In genomic region chrX:85573532-85574181, GRCm38 (mm10) we compare ENCODE assay signal across 8 mouse cellular contexts. TPM values are rescaled to one million over a fixed set of nuclear protein-coding genes. Genes with fewer than 3 reads are reported as not detected.
DNase-seq lines count a peak whose midpoint lies in the region; ATAC-seq and TF ChIP-seq lines count a peak whose summit lies in the region.

Gene Tab3, plus strand, starts transcription at chrX:85574022.

- peak within 1 kb of the TSS; percentile 52 for H3K4me2 ChIP-seq in forebrain, embryonic 12.5 days
- peak within 1 kb of the TSS; percentile 76 for H3K4me2 ChIP-seq in heart, postnatal 0 days (ENCODE audit: low read depth, low read length)
- peak within 1 kb of the TSS; percentile 56 for H3K4me2 ChIP-seq in liver, embryonic 16.5 days (ENCODE audit: low read depth, low read length)
- H3K4me2 ChIP-seq in neural tube, embryonic 13.5 days = peak within 1 kb of the TSS; percentile 59

- 28% methylated on average over 33 of the region's 64 CpGs for WGBS in forebrain, embryonic 12.5 days
- 25% methylated on average over 35 of the region's 64 CpGs for WGBS in heart, postnatal 0 days
- 16% methylated on average over 47 of the region's 64 CpGs for WGBS in liver, embryonic 16.5 days (ENCODE audit: insufficient replicate concordance)
- 18% methylated on average over 37 of the region's 64 CpGs for WGBS in neural tube, embryonic 13.5 days

- H3K9ac ChIP-seq in forebrain, embryonic 12.5 days = peak within 1 kb of the TSS; percentile 72
- H3K9ac ChIP-seq in heart, postnatal 0 days (replicated peaks; ENCODE audit: low read depth, low read length) = peak within 1 kb of the TSS; percentile 90
- peak within 1 kb of the TSS; percentile 94 for H3K9ac ChIP-seq in liver, embryonic 16.5 days (ENCODE audit: low read depth, low read length)
- peak within 1 kb of the TSS; percentile 80 for H3K9ac ChIP-seq in neural tube, embryonic 13.5 days

- no peaks in the 10 kb centered on the region for H3K27me3 ChIP-seq in E14TG2a.4 (ENCODE audit: insufficient read depth, low read length)
- H3K27me3 ChIP-seq in forebrain, embryonic 12.5 days = no peaks in the 10 kb centered on the region
- H3K27me3 ChIP-seq in heart, postnatal 0 days (ENCODE audit: control insufficient read depth, insufficient read depth, low read length) = no peaks in the 10 kb centered on the region
- H3K27me3 ChIP-seq in liver, embryonic 16.5 days (ENCODE audit: control insufficient read depth, insufficient read depth, low read depth, low read length) = no peaks in the 10 kb centered on the region
- no peaks in the 10 kb centered on the region for H3K27me3 ChIP-seq in neural tube, embryonic 13.5 days
- no peaks in the 10 kb centered on the region for H3K27me3 ChIP-seq in testis, adult 2 months (ENCODE audit: control insufficient read depth, insufficient read depth, low read length)

- ATAC-seq in forebrain, embryonic 12.5 days (ENCODE audit: low FRiP score) = peak; percentile 98
- ATAC-seq in heart, postnatal 0 days (ENCODE audit: insufficient read depth, low read depth) = peak; percentile 98
- ATAC-seq in liver, embryonic 16.5 days (ENCODE audit: low read depth) = peak; percentile 92
- peak; percentile 99 for ATAC-seq in neural tube, embryonic 13.5 days (ENCODE audit: low read depth)

- H3K27ac ChIP-seq in forebrain, embryonic 12.5 days = peak within 1 kb of the TSS; percentile 36; the same call in 1 of the 2 replicates
- peak within 1 kb of the TSS; percentile 79 for H3K27ac ChIP-seq in heart, postnatal 0 days (ENCODE audit: low read depth)
- peak within 1 kb of the TSS; percentile 95 for H3K27ac ChIP-seq in liver, embryonic 16.5 days (ENCODE audit: low read length)
- H3K27ac ChIP-seq in neural tube, embryonic 13.5 days (replicated peaks) = peak within 1 kb of the TSS; percentile 75
- H3K27ac ChIP-seq in testis, adult 2 months (ENCODE audit: control insufficient read depth, insufficient read depth, low read depth, low read length) = peak within 1 kb of the TSS; percentile 83

- TF ChIP-seq POLR2A in testis, adult 2 months (IDR thresholded peaks at IDR 0.05; ENCODE audit: control insufficient read depth, low read depth, low read length) = no peak

- H3K36me3 ChIP-seq in E14TG2a.4 (ENCODE audit: insufficient read depth, low read length) = no peaks in the 10 kb centered on the region
- no peaks in the 10 kb centered on the region for H3K36me3 ChIP-seq in forebrain, embryonic 12.5 days (replicated peaks)
- no peaks in the 10 kb centered on the region for H3K36me3 ChIP-seq in heart, postnatal 0 days (replicated peaks; ENCODE audit: control insufficient read depth, insufficient read depth, low read length)
- no peaks in the 10 kb centered on the region for H3K36me3 ChIP-seq in liver, embryonic 16.5 days (ENCODE audit: control insufficient read depth, insufficient read depth)
- no peaks in the 10 kb centered on the region for H3K36me3 ChIP-seq in neural tube, embryonic 13.5 days
- no peaks in the 10 kb centered on the region for H3K36me3 ChIP-seq in testis, adult 2 months (ENCODE audit: control insufficient read depth, insufficient read depth, low read length)

- H3K9me3 ChIP-seq in E14TG2a.4 (ENCODE audit: low read length) = no peaks in the 10 kb centered on the region
- H3K9me3 ChIP-seq in forebrain, embryonic 12.5 days = no peaks in the 10 kb centered on the region
- H3K9me3 ChIP-seq in heart, postnatal 0 days (replicated peaks; ENCODE audit: control insufficient read depth, low read length) = no peaks in the 10 kb centered on the region
- H3K9me3 ChIP-seq in liver, embryonic 16.5 days (replicated peaks; ENCODE audit: control insufficient read depth, low read length) = no peaks in the 10 kb centered on the region
- no peaks in the 10 kb centered on the region for H3K9me3 ChIP-seq in neural tube, embryonic 13.5 days

- H3K4me1 ChIP-seq in E14TG2a.4 (replicated peaks; ENCODE audit: low read depth, low read length) = peaks cover 11% of the 10 kb centered on the region
- 0 out of 2 replicates have a peak, but pooled peaks cover 2% of the 10 kb centered on the region for H3K4me1 ChIP-seq in forebrain, embryonic 12.5 days
- no peaks in the 10 kb centered on the region for H3K4me1 ChIP-seq in heart, postnatal 0 days (ENCODE audit: control insufficient read depth, insufficient read depth)
- peaks cover 8% of the 10 kb centered on the region for H3K4me1 ChIP-seq in liver, embryonic 16.5 days (ENCODE audit: control insufficient read depth, low read depth, low read length)
- peaks cover 15% of the 10 kb centered on the region for H3K4me1 ChIP-seq in neural tube, embryonic 13.5 days (replicated peaks)
- no peaks in the 10 kb centered on the region for H3K4me1 ChIP-seq in testis, adult 2 months (ENCODE audit: control insufficient read depth, insufficient read depth, low read length)

- peak within 1 kb of the TSS; percentile 86 for H3K4me3 ChIP-seq in E14TG2a.4 (replicated peaks; ENCODE audit: low read length)
- H3K4me3 ChIP-seq in forebrain, embryonic 12.5 days (replicated peaks) = peak within 1 kb of the TSS; percentile 64
- H3K4me3 ChIP-seq in heart, postnatal 0 days (ENCODE audit: low read depth, low read length) = peak within 1 kb of the TSS; percentile 86
- peak within 1 kb of the TSS; percentile 80 for H3K4me3 ChIP-seq in liver, embryonic 16.5 days (ENCODE audit: low read depth, low read length)
- peak within 1 kb of the TSS; percentile 62 for H3K4me3 ChIP-seq in neural tube, embryonic 13.5 days
- peak within 1 kb of the TSS; percentile 87 for H3K4me3 ChIP-seq in testis, adult 2 months (ENCODE audit: control insufficient read depth, low read depth, low read length)

- TF ChIP-seq EP300 in heart, postnatal 0 days (IDR thresholded peaks at IDR 0.05; ENCODE audit: low read depth) = no peak

- no peak for TF ChIP-seq CTCF in E14TG2a.4 (conservative IDR thresholded peaks at IDR 0.05; ENCODE audit: low read length)
- no peak for TF ChIP-seq CTCF in heart, postnatal 0 days (IDR thresholded peaks at IDR 0.05; ENCODE audit: low read depth)
- TF ChIP-seq CTCF in testis, adult 2 months (IDR thresholded peaks at IDR 0.05; ENCODE audit: control insufficient read depth, insufficient read depth, insufficient replicate concordance, low read depth, low read length) = no peak

- DNase-seq in c-Kit-positive CD71-positive TER-119-positive erythroid progenitor cells, embryonic 14.5 days (ENCODE audit: low spot score) = peak; percentile 91
- peak; percentile 90 for DNase-seq in heart, postnatal 0 days (ENCODE audit: low spot score)
- peak; percentile 94 to 97 for DNase-seq in kidney, postnatal 4 days

RNA-seq across cellular contexts. Expression of gene Tab3, which starts in this region (rescaled TPM):
- polyA plus RNA-seq in forebrain, embryonic 12.5 days (2016; fragmentation: Nextera tagmentation; extraction: Ambion mirVana) = 5.6 and 6.2 TPM in 2 replicates
- 4.1 and 17.7 TPM in 2 replicates for total RNA-seq in heart, postnatal 0 days (2014; rRNA removed; ENCODE audit: low replicate concordance)
- 2.0 and 2.5 TPM in 2 replicates for polyA plus RNA-seq in heart, postnatal 0 days (2015; fragmentation: Nextera tagmentation; extraction: Ambion mirVana)
- 7.4 and 8.7 TPM in 2 replicates for polyA plus RNA-seq in liver, embryonic 16.5 days (2015; fragmentation: Nextera tagmentation; extraction: Ambion mirVana)
- polyA plus RNA-seq in neural tube, embryonic 13.5 days (2015; fragmentation: Nextera tagmentation; extraction: Ambion mirVana) = 6.3 and 6.6 TPM in 2 replicates
- 2.9 and 3.1 TPM in 2 replicates for polyA plus RNA-seq in testis, adult 2 months (2012; rRNA removed)

Comparison
In these comparisons a context has a peak if more than half of its experiments do, and no peak if none do; other contexts are left out.
1. Peak in every context shown above with its lines: DNase-seq, ATAC-seq, H3K4me3 ChIP-seq and H3K27ac ChIP-seq.
2. H3K27ac ChIP-seq: peak in every context shown above with its lines; median percentile 95 in liver, embryonic 16.5 days; 83 in testis, adult 2 months; 79 in heart, postnatal 0 days; 75 in neural tube, embryonic 13.5 days; 36 in forebrain, embryonic 12.5 days.